Mouse (Mus musculus): ENCODE results near the gene Olfr1392. TPM values are rescaled to one million over a fixed set of nuclear protein-coding genes. Genes with fewer than 3 reads are reported as not detected.

The Olfr1392 gene
- polyA plus RNA-seq, 1 experiment = not detected

- H3K27me3 ChIP-seq (ENCODE audit: control insufficient read depth, insufficient read depth, low read length) = no peaks in the 10 kb centered on the region
- no peak for DNase-seq (ENCODE audit: low read depth in 1 of 2, low spot score in 2 of 2)
- no peaks in the 10 kb centered on the region for H3K36me3 ChIP-seq (ENCODE audit: control insufficient read depth, insufficient read depth, low read length)
- peaks cover 28% of the 10 kb centered on the region for H3K4me1 ChIP-seq (ENCODE audit: control insufficient read depth, insufficient read depth, insufficient read length)
- TF ChIP-seq POLR2A (IDR thresholded peaks at IDR 0.05; ENCODE audit: low read depth, low read length) (no peak), CTCF (IDR thresholded peaks at IDR 0.05; ENCODE audit: extremely low read depth, insufficient read depth, insufficient read length, insufficient replicate concordance) (no peak)
- peak overlapping the region; percentile 50 for H3K27ac ChIP-seq (ENCODE audit: insufficient read depth, low read length)
- 22% methylated on average over 11 of the region's 11 CpGs for WGBS
- H3K4me3 ChIP-seq (ENCODE audit: extremely low read depth, insufficient read depth, insufficient read length) = peak overlapping the region; percentile 61
Measured at GRCm38 (mm10) chr11:49242944-49243626, 42.0 kb upstream of the Olfr1392 start.

GRCm38 (mm10) chr11:49243727-49244594, 41.1 kb upstream of the Olfr1392 start, which contains the start of gene Mgat1:
Gene Mgat1, plus strand, starts transcription at chr11:49244191.
- WGBS = 1% methylated on average over 55 of the region's 60 CpGs
- peak within 1 kb of the TSS; percentile 94 for H3K27ac ChIP-seq (ENCODE audit: insufficient read depth, low read length)
- peaks cover 29% of the 10 kb centered on the region for H3K4me1 ChIP-seq (ENCODE audit: control insufficient read depth, insufficient read depth, insufficient read length)
- peak within 1 kb of the TSS; percentile 66 for H3K4me3 ChIP-seq (ENCODE audit: extremely low read depth, insufficient read depth, insufficient read length)
- no peak for TF ChIP-seq CTCF (IDR thresholded peaks at IDR 0.05; ENCODE audit: extremely low read depth, insufficient read depth, insufficient read length, insufficient replicate concordance)
- TF ChIP-seq POLR2A (IDR thresholded peaks at IDR 0.05; ENCODE audit: low read depth, low read length) = peak; percentile 15; the same call in 1 of the 2 replicates
- DNase-seq (ENCODE audit: low read depth in 1 of 2, low spot score in 2 of 2) = peak; percentile 93 to 96
- H3K27me3 ChIP-seq (ENCODE audit: control insufficient read depth, insufficient read depth, low read length) = no peaks in the 10 kb centered on the region
- H3K36me3 ChIP-seq (ENCODE audit: control insufficient read depth, insufficient read depth, low read length) = no peaks in the 10 kb centered on the region

- DNase-seq (ENCODE audit: low read depth in 1 of 2, low spot score in 2 of 2) = no peak
- Histone ChIP-seq H3K36me3 (ENCODE audit: control insufficient read depth, insufficient read depth, low read length) (no peaks in the 10 kb centered on the region), H3K27me3 (ENCODE audit: control insufficient read depth, insufficient read depth, low read length) (no peaks in the 10 kb centered on the region), H3K4me3 (ENCODE audit: extremely low read depth, insufficient read depth, insufficient read length) (peak overlapping the region; percentile 66), H3K27ac (ENCODE audit: insufficient read depth, low read length) (peak overlapping the region; percentile 94), H3K4me1 (ENCODE audit: control insufficient read depth, insufficient read depth, insufficient read length) (peaks cover 33% of the 10 kb centered on the region)
- TF ChIP-seq POLR2A (IDR thresholded peaks at IDR 0.05; ENCODE audit: low read depth, low read length) (no peak), CTCF (IDR thresholded peaks at IDR 0.05; ENCODE audit: extremely low read depth, insufficient read depth, insufficient read length, insufficient replicate concordance) (no peak)
- 6% methylated on average over 4 of the region's 4 CpGs for WGBS
Measured at GRCm38 (mm10) chr11:49244595-49244930, 40.5 kb upstream of the Olfr1392 start.

GRCm38 (mm10) chr11:49245176-49245575, 39.9 kb upstream of the Olfr1392 start:
- Histone ChIP-seq H3K4me1 (ENCODE audit: control insufficient read depth, insufficient read depth, insufficient read length) (peaks cover 33% of the 10 kb centered on the region), H3K4me3 (ENCODE audit: extremely low read depth, insufficient read depth, insufficient read length) (peak overlapping the region; percentile 21; the same call in 1 of the 2 replicates), H3K27me3 (ENCODE audit: control insufficient read depth, insufficient read depth, low read length) (no peaks in the 10 kb centered on the region), H3K27ac (ENCODE audit: insufficient read depth, low read length) (peak overlapping the region; percentile 94), H3K36me3 (ENCODE audit: control insufficient read depth, insufficient read depth, low read length) (no peaks in the 10 kb centered on the region)
- no peak for DNase-seq (ENCODE audit: low read depth in 1 of 2, low spot score in 2 of 2)
- TF ChIP-seq POLR2A (IDR thresholded peaks at IDR 0.05; ENCODE audit: low read depth, low read length) (no peak), CTCF (IDR thresholded peaks at IDR 0.05; ENCODE audit: extremely low read depth, insufficient read depth, insufficient read length, insufficient replicate concordance) (no peak)
- 28% methylated on average over 7 of the region's 7 CpGs for WGBS

GRCm38 (mm10) chr11:49245634-49246415, 39.3 kb upstream of the Olfr1392 start:
- Histone ChIP-seq H3K36me3 (ENCODE audit: control insufficient read depth, insufficient read depth, low read length) (no peaks in the 10 kb centered on the region), H3K27ac (ENCODE audit: insufficient read depth, low read length) (peak overlapping the region; percentile 94), H3K27me3 (ENCODE audit: control insufficient read depth, insufficient read depth, low read length) (no peaks in the 10 kb centered on the region), H3K4me3 (ENCODE audit: extremely low read depth, insufficient read depth, insufficient read length) (peak overlapping the region; percentile 7; the same call in 1 of the 2 replicates), H3K4me1 (ENCODE audit: control insufficient read depth, insufficient read depth, insufficient read length) (peaks cover 33% of the 10 kb centered on the region)
- 28% methylated on average over 12 of the region's 12 CpGs for WGBS
- no peak for TF ChIP-seq CTCF (IDR thresholded peaks at IDR 0.05; ENCODE audit: extremely low read depth, insufficient read depth, insufficient read length, insufficient replicate concordance)
- TF ChIP-seq POLR2A (IDR thresholded peaks at IDR 0.05; ENCODE audit: low read depth, low read length) = no peak
- DNase-seq (ENCODE audit: low read depth in 1 of 2, low spot score in 2 of 2) = no peak

- 59% methylated on average over 4 of the region's 4 CpGs for WGBS
- TF ChIP-seq CTCF (IDR thresholded peaks at IDR 0.05; ENCODE audit: extremely low read depth, insufficient read depth, insufficient read length, insufficient replicate concordance) (no peak), POLR2A (IDR thresholded peaks at IDR 0.05; ENCODE audit: low read depth, low read length) (no peak)
- Histone ChIP-seq H3K4me3 (ENCODE audit: extremely low read depth, insufficient read depth, insufficient read length) (no peak overlapping the region), H3K36me3 (ENCODE audit: control insufficient read depth, insufficient read depth, low read length) (no peaks in the 10 kb centered on the region), H3K27me3 (ENCODE audit: control insufficient read depth, insufficient read depth, low read length) (no peaks in the 10 kb centered on the region), H3K4me1 (ENCODE audit: control insufficient read depth, insufficient read depth, insufficient read length) (peaks cover 30% of the 10 kb centered on the region), H3K27ac (ENCODE audit: insufficient read depth, low read length) (peak overlapping the region; percentile 98)
- DNase-seq (ENCODE audit: low read depth in 1 of 2, low spot score in 2 of 2) = no peak
Measured at GRCm38 (mm10) chr11:49246523-49246922, 38.6 kb upstream of the Olfr1392 start.

Measured in spleen, adult 2 months (tissue).